In genomic region chr19:8839908-8840791, GRCm38 (mm10) we compare ENCODE assay signal across 8 mouse cellular contexts. TPM values are rescaled to one million over a fixed set of nuclear protein-coding genes. Genes with fewer than 3 reads are reported as not detected.
A peak's percentile ranks its signal among the peaks of the same experiment; 100 is the strongest.
DNase-seq lines count a peak whose midpoint lies in the region; ATAC-seq and TF ChIP-seq lines count a peak whose summit lies in the region.

No protein-coding gene starts in this region.

- H3K9me3 ChIP-seq in forebrain, embryonic 16.5 days (ENCODE audit: control insufficient read depth, low read length) = no peaks in the 10 kb centered on the region
- H3K9me3 ChIP-seq in hindbrain, embryonic 11.5 days (ENCODE audit: control insufficient read depth, low read length) = no peaks in the 10 kb centered on the region

- peak overlapping the region; percentile 92 for H3K27ac ChIP-seq in cerebellum, adult 2 months (ENCODE audit: insufficient read depth, low read length)
- H3K27ac ChIP-seq in forebrain, embryonic 16.5 days (ENCODE audit: low read length) = peak overlapping the region; percentile 98
- H3K27ac ChIP-seq in hindbrain, embryonic 11.5 days (ENCODE audit: low read depth, low read length) = peak overlapping the region; percentile 97

- peak; percentile 45; the same call in 1 of the 2 replicates for TF ChIP-seq POLR2A in cerebellum, adult 2 months (IDR thresholded peaks at IDR 0.05; ENCODE audit: borderline replicate concordance, insufficient read depth, low read length)

- H3K4me2 ChIP-seq in forebrain, embryonic 16.5 days (ENCODE audit: low read length) = peak overlapping the region; percentile 91
- peak overlapping the region; percentile 82 for H3K4me2 ChIP-seq in hindbrain, embryonic 11.5 days (replicated peaks; ENCODE audit: low read depth, low read length)

- peaks cover 4% of the 10 kb centered on the region; the same call in 1 of the 2 replicates for H3K36me3 ChIP-seq in forebrain, embryonic 16.5 days (ENCODE audit: control insufficient read depth, insufficient read depth)
- H3K36me3 ChIP-seq in hindbrain, embryonic 11.5 days (ENCODE audit: control insufficient read depth, insufficient read depth, low read length) = no peaks in the 10 kb centered on the region

- H3K9ac ChIP-seq in forebrain, embryonic 16.5 days (replicated peaks; ENCODE audit: low read depth, low read length) = peak overlapping the region; percentile 76
- peak overlapping the region; percentile 56 for H3K9ac ChIP-seq in hindbrain, embryonic 11.5 days (ENCODE audit: low read depth, low read length)

- WGBS in cerebellum, adult 2 months = 3% methylated on average over 29 of the region's 29 CpGs
- 10% methylated on average over 29 of the region's 29 CpGs for WGBS in forebrain, embryonic 16.5 days
- WGBS in hindbrain, embryonic 11.5 days = 20% methylated on average over 29 of the region's 29 CpGs

- no peaks in the 10 kb centered on the region for H3K27me3 ChIP-seq in cerebellum, adult 2 months (ENCODE audit: control insufficient read depth, insufficient read depth, low read length)
- H3K27me3 ChIP-seq in forebrain, embryonic 16.5 days (replicated peaks; ENCODE audit: control insufficient read depth, insufficient read depth, low read length) = no peaks in the 10 kb centered on the region
- H3K27me3 ChIP-seq in hindbrain, embryonic 11.5 days (ENCODE audit: control insufficient read depth, insufficient read depth, low read length) = no peaks in the 10 kb centered on the region

- peak overlapping the region; percentile 78 for H3K4me3 ChIP-seq in cerebellum, adult 2 months (replicated peaks; ENCODE audit: insufficient read depth, low read depth, low read length)
- peak overlapping the region; percentile 74 for H3K4me3 ChIP-seq in forebrain, embryonic 16.5 days (replicated peaks; ENCODE audit: low read length)
- H3K4me3 ChIP-seq in hindbrain, embryonic 11.5 days (ENCODE audit: low read depth, low read length) = peak overlapping the region; percentile 48

- no peaks in the 10 kb centered on the region for H3K4me1 ChIP-seq in cerebellum, adult 2 months (ENCODE audit: control insufficient read depth, insufficient read depth, low read length)
- H3K4me1 ChIP-seq in forebrain, embryonic 16.5 days (replicated peaks; ENCODE audit: control insufficient read depth, insufficient read depth, low read length) = peaks cover 24% of the 10 kb centered on the region
- H3K4me1 ChIP-seq in hindbrain, embryonic 11.5 days (replicated peaks; ENCODE audit: control insufficient read depth, insufficient read depth, low read length) = peaks cover 6% of the 10 kb centered on the region; the same call in 1 of the 2 replicates

- DNase-seq in R1 (ENCODE audit: low read depth, low spot score) = peak; percentile 65
- DNase-seq in cerebellum, adult 2 months = peak; percentile 88 to 89
- peak; percentile 74 for DNase-seq in hindbrain, embryonic 11.5 days (ENCODE audit: low spot score)
- peak; percentile 71 to 75 for DNase-seq in layer of hippocampus, postnatal 10 days (ENCODE audit: low spot score in 2 of 2)
- peak; percentile 89 for DNase-seq in lung, postnatal 10 days
- peak; percentile 77 for DNase-seq in right cerebral cortex, adult 18-20 months
- peak; percentile 73 for DNase-seq in thymus, postnatal 4 days

- peak; percentile 18 for ATAC-seq in forebrain, embryonic 16.5 days
- peak; percentile 29 for ATAC-seq in hindbrain, embryonic 11.5 days (ENCODE audit: low FRiP score)

- TF ChIP-seq CTCF in cerebellum, adult 2 months (IDR thresholded peaks at IDR 0.05; ENCODE audit: borderline replicate concordance, insufficient read depth, low read depth, low read length) = no peak

RNA-seq across cellular contexts. Expression of gene Gng3, which starts 1.2 kb away (rescaled TPM):
- 218 and 236 TPM in 2 replicates for polyA plus RNA-seq in cerebellum, adult 2 months (2012; rRNA removed)
- polyA plus RNA-seq in forebrain, embryonic 16.5 days (2015; fragmentation: Nextera tagmentation; extraction: Ambion mirVana) = 258 and 306 TPM in 2 replicates
- polyA plus RNA-seq in hindbrain, embryonic 11.5 days (2014; fragmentation: Nextera tagmentation; extraction: Ambion mirVana) = 158 TPM in 2 replicates
- 100 to 1,000 TPM; 291 to 295 TPM for total RNA-seq in layer of hippocampus, postnatal 10 days (2021)

RNA-seq across cellular contexts. Expression of gene Bscl2, which starts 2.9 kb away (rescaled TPM):
- 148 and 155 TPM in 2 replicates for polyA plus RNA-seq in cerebellum, adult 2 months (2012; rRNA removed)
- 88.3 and 98.7 TPM in 2 replicates for polyA plus RNA-seq in forebrain, embryonic 16.5 days (2015; fragmentation: Nextera tagmentation; extraction: Ambion mirVana)
- polyA plus RNA-seq in hindbrain, embryonic 11.5 days (2014; fragmentation: Nextera tagmentation; extraction: Ambion mirVana) = 55.6 and 59.6 TPM in 2 replicates
- total RNA-seq in layer of hippocampus, postnatal 10 days (2021) = 100 to 1,000 TPM; 105 to 115 TPM

RNA-seq across cellular contexts. Expression of gene Lrrn4cl, which starts 10.4 kb away (rescaled TPM):
- 0.78 and 0.85 TPM in 2 replicates for polyA plus RNA-seq in cerebellum, adult 2 months (2012; rRNA removed)
- polyA plus RNA-seq in forebrain, embryonic 16.5 days (2015; fragmentation: Nextera tagmentation; extraction: Ambion mirVana) = 0.45 and 0.57 TPM in 2 replicates
- polyA plus RNA-seq in hindbrain, embryonic 11.5 days (2014; fragmentation: Nextera tagmentation; extraction: Ambion mirVana) = 0.32 and 0.37 TPM in 2 replicates
- under 1 TPM; 0.66 to 0.78 TPM for total RNA-seq in layer of hippocampus, postnatal 10 days (2021)

RNA-seq across cellular contexts. Expression of gene AC129217.1, which starts 10.6 kb away (rescaled TPM):
- polyA plus RNA-seq in cerebellum, adult 2 months (2012; rRNA removed) = not detected in 2 replicates
- not detected in 2 replicates for polyA plus RNA-seq in forebrain, embryonic 16.5 days (2015; fragmentation: Nextera tagmentation; extraction: Ambion mirVana)
- not detected in 2 replicates for polyA plus RNA-seq in hindbrain, embryonic 11.5 days (2014; fragmentation: Nextera tagmentation; extraction: Ambion mirVana)
- 10 to 100 TPM in 1 of 2 experiments, not detected in 1; 15.9 TPM for total RNA-seq in layer of hippocampus, postnatal 10 days (2021)

RNA-seq across cellular contexts. Expression of gene Hnrnpul2, which starts 20.3 kb away (rescaled TPM):
- 97.7 and 101 TPM in 2 replicates for polyA plus RNA-seq in cerebellum, adult 2 months (2012; rRNA removed)
- 5.1 and 5.5 TPM in 2 replicates for polyA plus RNA-seq in forebrain, embryonic 16.5 days (2015; fragmentation: Nextera tagmentation; extraction: Ambion mirVana)
- 7.0 and 10.1 TPM in 2 replicates for polyA plus RNA-seq in hindbrain, embryonic 11.5 days (2014; fragmentation: Nextera tagmentation; extraction: Ambion mirVana)
- total RNA-seq in layer of hippocampus, postnatal 10 days (2021) = 100 to 1,000 TPM; 112 to 115 TPM

Comparison
In these comparisons a context has a peak if more than half of its experiments do, and no peak if none do; other contexts are left out.
1. Peak in every context shown above with its lines: DNase-seq, ATAC-seq, H3K4me3 ChIP-seq and H3K27ac ChIP-seq.